Mouse (Mus musculus) forebrain, embryonic 11.5 days (tissue): ENCODE results near the gene H13. TPM values are rescaled to one million over a fixed set of nuclear protein-coding genes. Genes with fewer than 3 reads are reported as not detected.

Source experiments
- ATAC-seq: fragments of 200-750 bp; cut with Nextera tagmentation; replicated peaks from 2 replicates; pipeline ENCODE4 v1.8.0; 2017; ENCODE audit warnings: moderate TSS enrichment; ENCODE audit not compliant: low FRiP score
- DNase-seq: peaks from one replicate; pipeline ENCODE4 v3.0.0-alpha.2; 2017; ENCODE audit warnings: low spot score
- H3K27ac ChIP-seq: fragments of 300-500 bp; sonication (generic); 2 replicates; pipeline ENCODE4 v1.5.1; 2014; ENCODE audit warnings: low read depth, low read length
- H3K27me3 ChIP-seq: fragments of 300-500 bp; sonication (generic); 2 replicates; pipeline ENCODE4 v1.6.1; 2014; ENCODE audit warnings: mild to moderate bottlenecking, low read length, mixed read lengths; ENCODE audit not compliant: control insufficient read depth, insufficient read depth
- H3K36me3 ChIP-seq: fragments of 300-500 bp; sonication (generic); 2 replicates; pipeline ENCODE4 v1.6.1; 2014; ENCODE audit warnings: mild to moderate bottlenecking, low read length, moderate library complexity, mixed read lengths; ENCODE audit not compliant: control insufficient read depth, insufficient read depth
- H3K4me1 ChIP-seq: fragments of 300-500 bp; sonication (generic); replicated peaks from 2 replicates; pipeline ENCODE4 v1.6.1; 2014; ENCODE audit warnings: low read length, mixed read lengths; ENCODE audit not compliant: control insufficient read depth, insufficient read depth
- H3K4me2 ChIP-seq: fragments of 300-500 bp; sonication (generic); 2 replicates; pipeline ENCODE4 v1.6.1; 2014; ENCODE audit warnings: low read depth, mild to moderate bottlenecking, low read length, moderate library complexity, mixed read lengths; ENCODE audit not compliant: severe bottlenecking
- H3K4me3 ChIP-seq: fragments of 300-500 bp; sonication (generic); 2 replicates; pipeline ENCODE4 v1.5.1; 2014; ENCODE audit warnings: low read depth, low read length
- H3K9ac ChIP-seq: fragments of 300-500 bp; sonication (generic); 2 replicates; pipeline ENCODE4 v1.6.1; 2014; ENCODE audit warnings: low read length
- H3K9me3 ChIP-seq: fragments of 300-500 bp; sonication (generic); 2 replicates; pipeline ENCODE4 v1.6.1; 2016; ENCODE audit warnings: low read length, mixed read lengths; ENCODE audit not compliant: control insufficient read depth
- WGBS: fragments of 180-500 bp; shearing (Covaris S2); extraction: QIAGEN DNeasy Blood & Tissue Kit; methylation state at CpG from one replicate; pipeline ENCODE4 v1.1.7; 2014; 5-methylcytosine and 5-hydroxymethylcytosine counted together
- polyA plus RNA-seq: library from polyadenylated mRNA; unstranded; fragments of >200 nt; fragmentation: Nextera tagmentation; extraction: Ambion mirVana; gene quantifications from 2 replicates; pipeline ENCODE4 v1.2.1, GENCODE M21; 2014

H13 gene
- polyA plus RNA-seq, 1 experiment from 2014 or later = 110 TPM

- H3K27ac ChIP-seq = no peak overlapping the region
- H3K36me3 ChIP-seq = no peaks in the 10 kb centered on the region
Observed at GRCm38 (mm10) chr2:152629239-152629638, 40.0 kb upstream of the H13 start.

GRCm38 (mm10) chr2:152629904-152630303 is 39.4 kb upstream of the H13 start:
- Histone ChIP-seq H3K27me3 (peaks cover 35% of the 10 kb centered on the region), H3K9ac (no peak overlapping the region), H3K36me3 (no peaks in the 10 kb centered on the region), H3K9me3 (no peaks in the 10 kb centered on the region), H3K27ac (no peak overlapping the region), H3K4me2 (no peak overlapping the region), H3K4me1 (peaks cover 7% of the 10 kb centered on the region; the same call in 1 of the 2 replicates), H3K4me3 (no peak overlapping the region)
- DNase-seq (no peak), ATAC-seq (no peak)
- 90% methylated on average over 6 of the region's 6 CpGs for WGBS

More at GRCm38 (mm10) chr2:152629239-152629638, 40.0 kb upstream of the H13 start:
- WGBS = 71% methylated on average over 3 of the region's 3 CpGs
- Histone ChIP-seq H3K9me3 (no peaks in the 10 kb centered on the region), H3K27me3 (peaks cover 37% of the 10 kb centered on the region), H3K4me1 (peaks cover 7% of the 10 kb centered on the region; the same call in 1 of the 2 replicates), H3K4me3 (no peak overlapping the region), H3K9ac (no peak overlapping the region), H3K4me2 (no peak overlapping the region)
- DNase-seq (no peak), ATAC-seq (no peak)

GRCm38 (mm10) chr2:152633334-152633733 is 35.9 kb upstream of the H13 start:
- DNase-seq (no peak), ATAC-seq (no peak)
- Histone ChIP-seq H3K4me2 (no peak overlapping the region), H3K4me1 (no peaks in the 10 kb centered on the region), H3K27ac (no peak overlapping the region), H3K9ac (no peak overlapping the region), H3K4me3 (no peak overlapping the region), H3K36me3 (no peaks in the 10 kb centered on the region), H3K9me3 (no peaks in the 10 kb centered on the region), H3K27me3 (peaks cover 7% of the 10 kb centered on the region)
- 47% methylated on average over 17 of the region's 17 CpGs for WGBS

GRCm38 (mm10) chr2:152634311-152634710 is 35.0 kb upstream of the H13 start:
- WGBS = 79% methylated on average over 29 of the region's 29 CpGs
- Histone ChIP-seq H3K4me2 (no peak overlapping the region), H3K27ac (no peak overlapping the region), H3K4me3 (no peak overlapping the region), H3K36me3 (no peaks in the 10 kb centered on the region), H3K27me3 (peaks cover 2% of the 10 kb centered on the region; the same call in 1 of the 2 replicates), H3K4me1 (no peaks in the 10 kb centered on the region), H3K9ac (no peak overlapping the region), H3K9me3 (no peaks in the 10 kb centered on the region)
- no peak for DNase-seq
- no peak for ATAC-seq

GRCm38 (mm10) chr2:152636246-152637005 is 32.8 kb upstream of the H13 start:
- WGBS = 85% methylated on average over 23 of the region's 23 CpGs
- Histone ChIP-seq H3K27me3 (peaks cover 2% of the 10 kb centered on the region; the same call in 1 of the 2 replicates), H3K36me3 (no peaks in the 10 kb centered on the region), H3K9ac (no peak overlapping the region), H3K9me3 (no peaks in the 10 kb centered on the region), H3K4me2 (no peak overlapping the region), H3K4me3 (no peak overlapping the region), H3K4me1 (peaks cover 3% of the 10 kb centered on the region; the same call in 1 of the 2 replicates), H3K27ac (no peak overlapping the region)
- DNase-seq (no peak), ATAC-seq (no peak)

- ATAC-seq (no peak), DNase-seq (no peak)
- Histone ChIP-seq H3K36me3 (no peaks in the 10 kb centered on the region), H3K27ac (no peak overlapping the region), H3K4me2 (no peak overlapping the region), H3K4me1 (peaks cover 3% of the 10 kb centered on the region; the same call in 1 of the 2 replicates), H3K9ac (no peak overlapping the region), H3K9me3 (no peaks in the 10 kb centered on the region), H3K27me3 (peaks cover 2% of the 10 kb centered on the region; the same call in 1 of the 2 replicates), H3K4me3 (no peak overlapping the region)
- WGBS = 90% methylated on average over 6 of the region's 6 CpGs
Observed at GRCm38 (mm10) chr2:152637006-152637322, 32.3 kb upstream of the H13 start.

- Histone ChIP-seq H3K4me2 (no peak overlapping the region), H3K27ac (no peak overlapping the region), H3K4me3 (no peak overlapping the region), H3K9ac (no peak overlapping the region), H3K36me3 (no peaks in the 10 kb centered on the region), H3K9me3 (no peaks in the 10 kb centered on the region), H3K4me1 (peaks cover 3% of the 10 kb centered on the region; the same call in 1 of the 2 replicates), H3K27me3 (peaks cover 2% of the 10 kb centered on the region; the same call in 1 of the 2 replicates)
- no peak for DNase-seq
- WGBS = 83% methylated on average over 4 of the region's 4 CpGs
- ATAC-seq = no peak
Observed at GRCm38 (mm10) chr2:152637381-152637780, 31.9 kb upstream of the H13 start.

- no peaks in the 10 kb centered on the region for H3K36me3 ChIP-seq
- H3K27me3 ChIP-seq = no peaks in the 10 kb centered on the region
- peaks cover 3% of the 10 kb centered on the region; the same call in 1 of the 2 replicates for H3K4me1 ChIP-seq
- H3K27ac ChIP-seq = no peak overlapping the region
- no peaks in the 10 kb centered on the region for H3K9me3 ChIP-seq
- no peak overlapping the region for H3K4me2 ChIP-seq
- H3K4me3 ChIP-seq = no peak overlapping the region
- 71% methylated on average over 6 of the region's 6 CpGs for WGBS
- no peak for DNase-seq
- no peak overlapping the region for H3K9ac ChIP-seq
- no peak for ATAC-seq
Observed at GRCm38 (mm10) chr2:152638865-152639264, 30.4 kb upstream of the H13 start.
